Mouse (Mus musculus): ENCODE measurements at regions not wholly inside any gene's neighbourhood (a gene's known extent, or its start where the extent isn't known, plus 50 kb on each side); places are given as distances from the start of the nearest gene placed in this dataset.

- no peak for TF ChIP-seq CHD2 (IDR thresholded peaks at IDR 0.05; ENCODE audit: low read depth, low read length)
- no peak for TF ChIP-seq ZC3H11A (IDR thresholded peaks at IDR 0.05; ENCODE audit: borderline replicate concordance, low read depth, low read length)
- no peak for TF ChIP-seq HCFC1 (IDR thresholded peaks at IDR 0.05; ENCODE audit: borderline replicate concordance, insufficient read depth, low read length)
Measured at GRCm38 (mm10) chr4:81550256-81550655, 107.6 kb upstream of the Mpdz start.
